Mouse (Mus musculus): Measurements from ENCODE around the gene Ddx25.

- TF ChIP-seq GATA1 (IDR thresholded peaks at IDR 0.05; ENCODE audit: low read length) (no peak), TAL1 (IDR thresholded peaks at IDR 0.05; ENCODE audit: low read length) (no peak)
Measured at GRCm38 (mm10) chr9:35592903-35593302, 34.6 kb upstream of the Ddx25 start.
